Mouse (Mus musculus) heart, adult 2 months (tissue): ENCODE measurements around the gene Bag2.

ENCODE experiments used
- CTCF ChIP-seq: fragments of 200-600 bp; IDR thresholded peaks from 2 replicates; pipeline ENCODE4 v1.8.1; 2022; ENCODE audit warnings: antibody characterized with exemption, mild to moderate bottlenecking, moderate library complexity
- EP300 ChIP-seq: fragments of 200-500 bp; IDR thresholded peaks from 2 replicates; pipeline ENCODE4 v1.6.1; 2011; ENCODE audit warnings: low read depth, low read length, control low read depth; ENCODE audit not compliant: insufficient read depth
- POLR2A ChIP-seq: fragments of 200-500 bp; IDR thresholded peaks from 2 replicates; pipeline ENCODE4 v1.6.1; 2011; ENCODE audit warnings: mild to moderate bottlenecking, low read depth, low read length, control low read depth; ENCODE audit not compliant: insufficient read depth

- TF ChIP-seq CTCF, result no peak
- TF ChIP-seq POLR2A, result no peak
- TF ChIP-seq EP300, result no peak
These were observed 42.0 kb upstream of the Bag2 start for GRCm38 (mm10) chr1:33799620-33800019.
